Mouse (Mus musculus) limb, embryonic 13.5 days (tissue): ENCODE measurements around the gene Aqp11. TPM values are rescaled to one million over a fixed set of nuclear protein-coding genes. Genes with fewer than 3 reads are reported as not detected.

Experiments
- ATAC-seq: fragments of 200-750 bp; cut with Nextera tagmentation; 2 replicates; pipeline ENCODE4 v1.8.0; 2017; ENCODE audit warnings: low read depth, moderate number of reproducible peaks, moderate TSS enrichment; ENCODE audit not compliant: low FRiP score
- H3K27ac ChIP-seq: fragments of 300-500 bp; sonication (generic); 2 replicates; pipeline ENCODE4 v1.5.1; 2015; ENCODE audit warnings: inconsistent platforms, mild to moderate bottlenecking, moderate library complexity
- H3K27me3 ChIP-seq: fragments of 300-500 bp; sonication (generic); 2 replicates; pipeline ENCODE4 v1.6.1; 2015; ENCODE audit warnings: mild to moderate bottlenecking, inconsistent platforms
- H3K36me3 ChIP-seq: fragments of 300-500 bp; sonication (generic); 2 replicates; pipeline ENCODE4 v1.6.1; 2015; ENCODE audit warnings: inconsistent platforms, mild to moderate bottlenecking, moderate library complexity
- H3K4me1 ChIP-seq: fragments of 300-500 bp; sonication (generic); 2 replicates; pipeline ENCODE4 v1.6.1; 2015; ENCODE audit warnings: inconsistent platforms
- H3K4me2 ChIP-seq: fragments of 300-500 bp; sonication (generic); replicated peaks from 2 replicates; pipeline ENCODE4 v1.6.1; 2015; ENCODE audit warnings: inconsistent platforms, mild to moderate bottlenecking, moderate library complexity
- H3K4me3 ChIP-seq: fragments of 300-500 bp; sonication (generic); 2 replicates; pipeline ENCODE4 v1.5.1; 2015; ENCODE audit warnings: moderate library complexity, mild to moderate bottlenecking, inconsistent platforms
- H3K9ac ChIP-seq: fragments of 300-500 bp; sonication (generic); 2 replicates; pipeline ENCODE4 v1.6.1; 2015; ENCODE audit warnings: mild to moderate bottlenecking, inconsistent platforms
- H3K9me3 ChIP-seq: fragments of 300-500 bp; sonication (generic); 2 replicates; pipeline ENCODE4 v1.6.1; 2016; ENCODE audit warnings: inconsistent platforms
- WGBS: fragments of 180-500 bp; shearing (Covaris S2); methylation state at CpG from one replicate; pipeline ENCODE4 v1.1.7; 2015; 5-methylcytosine and 5-hydroxymethylcytosine counted together
- polyA plus RNA-seq: library from polyadenylated mRNA; unstranded; fragments of >200 nt; fragmentation: Nextera tagmentation; extraction: Ambion mirVana; gene quantifications from 2 replicates; pipeline ENCODE4 v1.2.1, GENCODE M21; 2015

The Aqp11 gene
- polyA plus RNA-seq, 1 experiment from 2014 or later = 3.8 TPM

DNA sequence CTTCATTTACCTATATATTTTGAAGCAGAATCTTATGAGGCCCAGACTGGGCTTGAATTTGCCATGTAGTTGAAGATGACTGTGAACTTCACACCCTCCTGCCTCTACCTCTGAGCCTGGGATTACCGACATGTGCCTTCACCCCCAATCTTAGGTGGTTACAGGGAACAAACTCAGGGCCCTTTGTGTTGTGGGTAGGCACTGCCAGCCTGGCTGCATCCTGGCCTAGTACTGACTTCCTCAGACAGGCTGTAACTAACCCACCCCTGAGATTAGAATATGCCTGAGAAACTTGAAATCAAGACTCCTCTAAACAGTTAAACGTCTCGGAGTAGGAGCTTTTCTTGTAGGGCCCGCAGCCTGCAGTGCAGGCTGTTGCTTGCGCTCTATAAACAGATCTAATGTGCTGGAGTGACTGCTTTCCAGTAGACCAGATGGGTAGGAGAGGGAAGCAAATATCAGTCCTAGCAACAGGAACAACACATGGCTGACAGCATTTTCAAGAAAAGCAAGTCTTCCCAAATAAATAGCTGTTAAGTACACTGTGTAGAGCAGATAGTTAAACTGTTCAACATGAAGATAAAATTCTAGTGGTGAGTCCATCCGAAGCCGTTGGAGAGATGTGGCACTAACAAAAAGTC lies 15.7 kb downstream of the Aqp11 start:
- Histone ChIP-seq H3K9ac (no peak overlapping the region), H3K36me3 (peaks cover 71% of the 10 kb centered on the region), H3K4me3 (no peak overlapping the region), H3K4me1 (no peaks in the 10 kb centered on the region), H3K4me2 (no peak overlapping the region), H3K27ac (no peak overlapping the region), H3K9me3 (no peaks in the 10 kb centered on the region), H3K27me3 (no peaks in the 10 kb centered on the region)
- 94% methylated on average over 7 of the region's 7 CpGs for WGBS
- no peak for ATAC-seq

DNA sequence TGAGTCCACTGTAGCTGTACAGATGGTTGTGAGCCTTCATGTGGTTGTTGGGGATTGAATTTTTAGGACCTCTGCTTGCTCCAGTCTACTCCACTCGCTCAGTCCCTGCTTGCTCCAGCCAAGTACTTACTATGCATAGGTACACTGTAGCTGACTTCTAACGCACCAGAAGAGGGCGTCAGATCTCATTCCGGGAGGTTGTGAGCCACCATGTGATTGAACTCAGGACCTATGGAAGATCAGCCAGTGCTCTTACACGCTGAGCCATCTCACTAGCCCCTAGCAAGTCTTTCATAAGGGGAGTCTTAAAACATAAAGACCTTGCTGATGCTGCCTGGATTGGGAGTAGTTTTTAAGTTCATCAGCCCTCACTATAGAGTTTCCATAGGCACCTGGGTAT lies 18.0 kb downstream of the Aqp11 start:
- no peak overlapping the region for H3K9ac ChIP-seq
- no peak for ATAC-seq
- peaks cover 76% of the 10 kb centered on the region for H3K36me3 ChIP-seq
- no peaks in the 10 kb centered on the region for H3K4me1 ChIP-seq
- 85% methylated on average over 5 of the region's 5 CpGs for WGBS
- no peak overlapping the region for H3K27ac ChIP-seq
- no peaks in the 10 kb centered on the region for H3K27me3 ChIP-seq
- no peak overlapping the region for H3K4me3 ChIP-seq
- no peaks in the 10 kb centered on the region for H3K9me3 ChIP-seq
- H3K4me2 ChIP-seq = no peak overlapping the region

DNA sequence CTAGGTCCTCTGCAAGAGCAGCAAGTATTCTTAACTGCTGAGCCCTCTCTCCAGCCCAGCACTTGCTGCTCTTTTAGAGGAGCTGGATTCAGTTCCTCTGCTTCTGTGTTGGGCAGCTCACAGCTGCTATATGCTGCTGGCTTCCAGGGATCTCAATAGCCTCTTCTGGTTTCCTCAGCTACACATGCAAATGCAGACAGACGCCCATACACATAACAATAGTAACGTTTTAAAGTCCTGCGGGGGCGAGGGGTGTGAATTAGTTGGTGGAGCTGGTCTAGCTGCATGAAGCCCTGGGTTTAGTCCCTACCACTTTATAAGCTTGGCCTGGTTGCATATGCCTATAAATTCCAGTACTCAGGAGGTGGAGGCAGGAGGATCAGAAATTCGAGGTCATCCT lies 19.0 kb downstream of the Aqp11 start:
- H3K4me2 ChIP-seq = no peak overlapping the region
- H3K9ac ChIP-seq = no peak overlapping the region
- 78% methylated on average over 5 of the region's 5 CpGs for WGBS
- peaks cover 80% of the 10 kb centered on the region for H3K36me3 ChIP-seq
- no peaks in the 10 kb centered on the region; the same call in 1 of the 2 replicates for H3K9me3 ChIP-seq
- no peak overlapping the region for H3K27ac ChIP-seq
- ATAC-seq = no peak
- no peak overlapping the region for H3K4me3 ChIP-seq
- no peaks in the 10 kb centered on the region for H3K27me3 ChIP-seq
- H3K4me1 ChIP-seq = no peaks in the 10 kb centered on the region

DNA sequence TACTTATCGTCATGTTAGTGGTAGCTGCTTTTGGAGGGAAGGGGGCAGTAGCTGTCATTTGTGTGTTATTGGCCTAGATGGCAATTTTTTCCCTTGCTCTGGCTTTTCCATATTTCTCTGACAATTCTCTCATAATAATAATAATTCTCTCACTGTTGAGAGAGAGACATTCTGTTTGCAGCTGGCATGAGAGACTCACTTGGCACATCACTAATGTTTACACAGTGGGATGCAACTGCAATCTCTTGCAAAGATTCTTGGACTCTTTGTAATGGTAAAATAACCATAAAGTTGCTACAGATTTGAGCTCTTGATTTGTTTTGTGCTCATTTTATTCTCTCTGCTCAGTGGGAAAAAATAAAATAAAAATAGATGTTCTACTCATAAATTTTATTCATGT lies 20.8 kb downstream of the Aqp11 start:
- Histone ChIP-seq H3K36me3 (peaks cover 83% of the 10 kb centered on the region), H3K9ac (no peak overlapping the region), H3K27me3 (no peaks in the 10 kb centered on the region), H3K4me2 (no peak overlapping the region), H3K27ac (no peak overlapping the region), H3K4me3 (no peak overlapping the region), H3K9me3 (no peaks in the 10 kb centered on the region; the same call in 1 of the 2 replicates), H3K4me1 (no peaks in the 10 kb centered on the region)
- WGBS = 97% methylated on average over 1 of the region's 1 CpGs
- no peak for ATAC-seq

DNA sequence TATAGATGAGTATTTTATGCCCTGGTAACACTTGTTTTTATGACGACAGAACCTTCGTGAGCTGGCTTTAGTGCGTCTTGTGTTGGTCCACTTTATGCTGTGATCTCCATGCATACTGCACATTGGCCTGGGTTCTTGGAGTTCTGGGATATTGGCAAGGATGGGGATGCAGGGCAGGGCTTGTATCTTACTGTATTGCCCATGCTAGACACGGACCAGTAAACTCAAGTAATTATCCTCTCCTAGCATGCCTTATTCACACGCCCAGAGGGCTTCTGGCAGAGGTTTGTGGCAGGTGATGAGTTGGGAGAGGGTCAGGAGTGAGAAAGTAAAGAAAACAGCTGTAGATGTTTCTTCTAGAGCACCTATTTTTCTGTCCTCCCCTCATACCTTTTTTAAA lies 23.4 kb downstream of the Aqp11 start:
- Histone ChIP-seq H3K4me2 (no peak overlapping the region), H3K36me3 (peaks cover 72% of the 10 kb centered on the region), H3K4me1 (no peaks in the 10 kb centered on the region), H3K4me3 (no peak overlapping the region), H3K27ac (no peak overlapping the region), H3K9me3 (no peaks in the 10 kb centered on the region; the same call in 1 of the 2 replicates), H3K9ac (no peak overlapping the region), H3K27me3 (no peaks in the 10 kb centered on the region)
- no peak for ATAC-seq
- 94% methylated on average over 5 of the region's 5 CpGs for WGBS

DNA sequence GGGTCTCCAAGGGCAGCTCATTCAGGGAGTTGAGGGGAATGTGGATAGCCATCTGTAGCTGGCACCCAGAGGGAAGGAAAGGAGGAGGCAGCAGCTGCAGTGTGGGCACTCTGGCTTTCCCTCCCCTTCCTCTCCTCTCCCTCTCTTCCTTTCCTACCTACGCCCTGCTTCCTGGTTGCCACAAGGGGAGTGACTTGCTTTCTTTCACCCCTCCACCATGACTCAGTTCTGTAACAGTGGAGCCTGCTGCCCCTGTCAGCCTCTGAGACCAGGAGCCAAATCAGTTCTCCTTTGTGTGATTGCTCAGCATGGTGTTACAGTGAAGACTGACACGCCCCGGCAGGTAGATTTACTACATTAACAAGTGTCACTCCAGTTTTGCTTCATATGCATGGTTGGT lies 28.9 kb downstream of the Aqp11 start:
- Histone ChIP-seq H3K27me3 (no peaks in the 10 kb centered on the region), H3K27ac (no peak overlapping the region), H3K9me3 (no peaks in the 10 kb centered on the region), H3K4me3 (no peak overlapping the region), H3K9ac (no peak overlapping the region), H3K36me3 (peaks cover 36% of the 10 kb centered on the region), H3K4me2 (no peak overlapping the region), H3K4me1 (no peaks in the 10 kb centered on the region)
- WGBS = 95% methylated on average over 3 of the region's 3 CpGs
- ATAC-seq = no peak

DNA sequence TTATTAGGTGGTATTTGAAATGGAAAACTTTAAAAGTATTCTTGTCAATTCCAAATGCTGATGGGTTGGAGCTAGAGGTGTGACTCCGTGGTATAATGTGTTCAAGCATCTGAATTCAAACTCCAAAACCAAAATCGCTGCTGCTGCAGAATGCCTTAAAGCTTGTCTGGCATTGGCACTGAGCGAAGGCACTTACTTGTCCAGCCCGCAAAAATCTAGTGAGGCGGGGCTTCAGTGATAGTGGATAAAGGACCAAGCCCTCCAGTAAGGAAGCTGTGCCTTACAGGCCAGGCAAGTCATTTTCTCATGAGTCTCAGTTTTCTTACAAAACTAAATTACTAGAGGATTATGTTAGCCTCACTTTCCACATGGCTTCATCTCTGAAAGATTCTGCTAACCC lies 30.3 kb downstream of the Aqp11 start:
- WGBS = 89% methylated on average over 5 of the region's 5 CpGs
- Histone ChIP-seq H3K4me1 (no peaks in the 10 kb centered on the region), H3K27me3 (no peaks in the 10 kb centered on the region), H3K4me3 (no peak overlapping the region), H3K4me2 (no peak overlapping the region), H3K9ac (no peak overlapping the region), H3K36me3 (peaks cover 26% of the 10 kb centered on the region), H3K9me3 (no peaks in the 10 kb centered on the region), H3K27ac (no peak overlapping the region)
- ATAC-seq = no peak

DNA sequence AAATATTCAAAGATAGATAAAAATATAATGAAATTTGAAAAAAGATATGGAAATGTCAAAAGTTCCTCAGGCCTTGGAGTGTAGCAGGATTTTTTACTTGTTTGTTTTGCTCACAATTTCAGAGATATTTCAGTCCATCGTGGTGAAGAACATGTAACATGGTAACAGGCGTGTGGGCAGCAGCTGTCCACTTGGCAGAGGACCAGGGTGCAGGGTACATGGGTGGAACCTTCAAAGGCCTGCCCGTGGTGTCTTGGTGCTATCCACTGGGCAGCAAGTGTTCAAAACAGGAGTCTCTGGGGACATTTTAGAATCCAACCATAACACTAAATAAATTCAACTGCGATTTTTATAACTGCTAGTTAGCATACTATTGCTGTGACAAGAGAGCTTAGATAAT lies 31.0 kb downstream of the Aqp11 start:
- no peaks in the 10 kb centered on the region for H3K27me3 ChIP-seq
- no peak overlapping the region for H3K27ac ChIP-seq
- H3K9ac ChIP-seq = no peak overlapping the region
- no peak overlapping the region for H3K4me3 ChIP-seq
- no peaks in the 10 kb centered on the region for H3K9me3 ChIP-seq
- H3K4me2 ChIP-seq = no peak overlapping the region
- 87% methylated on average over 4 of the region's 4 CpGs for WGBS
- H3K36me3 ChIP-seq = peaks cover 20% of the 10 kb centered on the region
- H3K4me1 ChIP-seq = no peaks in the 10 kb centered on the region
- no peak for ATAC-seq

DNA sequence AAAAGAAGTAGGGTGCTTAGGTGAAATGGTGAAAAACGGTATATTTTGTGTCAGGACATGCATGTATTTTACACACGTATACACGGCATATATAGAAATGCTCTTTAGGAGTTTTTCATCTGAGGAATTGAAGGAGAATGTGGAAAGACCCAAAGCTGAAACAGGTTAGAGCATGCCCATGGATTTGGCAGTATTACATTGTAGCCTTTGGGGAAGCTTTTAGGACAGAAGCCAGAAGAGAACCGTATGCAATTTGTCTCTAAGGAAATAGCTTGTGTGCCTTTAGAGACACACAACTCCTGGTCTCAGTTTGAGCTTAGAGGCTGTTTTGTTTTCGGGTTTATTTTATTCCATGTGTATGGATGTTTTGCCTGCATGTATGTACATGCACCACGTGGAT lies 37.0 kb downstream of the Aqp11 start:
- Histone ChIP-seq H3K9ac (no peak overlapping the region), H3K4me2 (no peak overlapping the region), H3K9me3 (no peaks in the 10 kb centered on the region), H3K27me3 (no peaks in the 10 kb centered on the region), H3K4me1 (peaks cover 11% of the 10 kb centered on the region), H3K4me3 (no peak overlapping the region), H3K36me3 (peaks cover 16% of the 10 kb centered on the region), H3K27ac (no peak overlapping the region)
- WGBS = 78% methylated on average over 6 of the region's 6 CpGs
- no peak for ATAC-seq

DNA sequence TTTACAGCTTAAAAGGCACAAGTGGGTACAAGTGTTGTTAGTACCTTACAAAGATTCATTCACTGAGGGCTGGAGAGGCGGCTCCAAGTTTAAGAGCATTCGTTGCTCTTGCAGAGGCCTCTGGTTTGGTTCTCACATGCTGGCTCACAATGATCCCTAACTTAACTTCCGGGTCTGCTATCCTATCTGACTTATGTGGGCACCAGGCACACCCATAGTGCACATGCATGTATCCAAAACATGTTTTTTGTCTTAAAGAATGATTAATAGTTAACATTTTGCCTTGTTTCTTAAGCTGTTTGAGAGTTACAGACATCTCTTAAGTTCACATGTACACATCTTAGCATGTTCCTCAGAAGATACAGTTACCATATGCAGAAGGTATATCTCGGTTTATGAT lies 37.9 kb downstream of the Aqp11 start:
- Histone ChIP-seq H3K4me1 (peaks cover 16% of the 10 kb centered on the region), H3K27me3 (no peaks in the 10 kb centered on the region), H3K4me2 (no peak overlapping the region), H3K9me3 (no peaks in the 10 kb centered on the region), H3K4me3 (no peak overlapping the region), H3K27ac (no peak overlapping the region), H3K36me3 (peaks cover 15% of the 10 kb centered on the region), H3K9ac (no peak overlapping the region)
- no peak for ATAC-seq
- 92% methylated on average over 4 of the region's 4 CpGs for WGBS

DNA sequence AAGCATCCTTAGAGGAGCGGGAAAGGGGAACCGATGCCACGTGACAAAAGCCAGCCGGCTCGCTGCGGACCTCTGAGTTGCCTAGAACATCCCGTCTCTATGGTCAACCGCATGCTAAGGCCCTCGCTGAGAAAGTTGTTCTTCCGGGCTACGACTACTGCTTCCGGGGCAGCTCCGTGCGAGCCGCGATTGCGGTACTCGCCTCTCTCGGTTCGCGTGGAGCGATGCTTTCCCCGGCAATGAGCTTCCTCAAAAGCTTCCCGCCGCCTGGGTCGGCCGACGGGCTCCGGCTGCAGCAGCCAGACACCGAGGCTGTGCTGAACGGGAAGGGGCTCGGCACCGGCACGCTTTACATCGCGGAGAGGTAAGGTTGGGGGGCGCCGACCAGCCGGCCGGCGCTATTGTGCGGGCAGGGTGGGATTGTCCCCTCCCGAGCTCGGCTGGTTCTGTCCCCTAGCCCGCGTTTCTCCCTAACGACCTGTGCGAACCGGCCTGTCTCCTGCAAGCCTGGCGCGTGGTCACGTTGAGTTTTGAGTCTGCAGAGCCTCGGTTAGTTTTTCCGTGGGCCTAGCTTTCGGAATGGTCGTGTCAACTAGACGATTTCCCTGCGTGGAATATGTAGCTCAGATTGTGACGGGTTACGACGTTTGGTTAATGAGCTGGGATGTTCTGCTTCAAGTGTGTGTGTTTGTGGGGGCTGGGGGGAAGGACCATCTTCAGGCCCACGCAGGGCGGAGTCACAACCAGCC lies 41.4 kb downstream of the Aqp11 start, which contains the start of gene Clns1a:
Clns1a (plus strand) TSS at position 129 of the 749 bp plus-strand sequence.
- peak within 1 kb of the TSS; percentile 83 for H3K27ac ChIP-seq
- ATAC-seq = peak; percentile 99
- peaks cover 15% of the 10 kb centered on the region for H3K36me3 ChIP-seq
- WGBS = under 1% methylated on average over 63 of the region's 63 CpGs
- H3K9ac ChIP-seq = peak within 1 kb of the TSS; percentile 96
- H3K4me1 ChIP-seq = peaks cover 16% of the 10 kb centered on the region
- peak within 1 kb of the TSS; percentile 79 for H3K4me2 ChIP-seq
- no peaks in the 10 kb centered on the region for H3K9me3 ChIP-seq
- no peaks in the 10 kb centered on the region for H3K27me3 ChIP-seq
- H3K4me3 ChIP-seq = peak within 1 kb of the TSS; percentile 98

DNA sequence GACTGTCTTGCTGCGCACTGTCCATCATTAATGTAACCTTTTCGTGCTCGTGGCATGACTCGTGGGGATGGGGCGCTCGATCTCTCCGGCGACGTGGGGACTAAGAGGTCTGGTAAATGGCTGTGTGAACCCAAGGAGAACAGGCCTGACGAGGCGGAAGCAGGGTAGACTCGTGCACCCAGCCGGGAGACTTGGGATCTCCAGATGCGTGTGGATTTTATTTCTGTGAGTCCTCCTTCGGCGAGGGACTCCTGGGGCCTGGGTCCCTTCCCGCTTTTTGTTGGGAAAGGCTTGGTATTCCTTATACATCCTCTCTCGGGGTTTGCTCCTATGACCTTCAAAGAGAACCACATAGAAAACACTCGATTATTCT lies 42.0 kb downstream of the Aqp11 start:
- peak overlapping the region; percentile 78 for H3K27ac ChIP-seq
- peak overlapping the region; percentile 96 for H3K9ac ChIP-seq
- H3K4me3 ChIP-seq = peak overlapping the region; percentile 98
- H3K36me3 ChIP-seq = peaks cover 15% of the 10 kb centered on the region
- WGBS = 36% methylated on average over 19 of the region's 19 CpGs
- H3K4me2 ChIP-seq = peak overlapping the region; percentile 79
- H3K27me3 ChIP-seq = no peaks in the 10 kb centered on the region
- no peaks in the 10 kb centered on the region for H3K9me3 ChIP-seq
- peaks cover 16% of the 10 kb centered on the region for H3K4me1 ChIP-seq
- peak; percentile 72 for ATAC-seq
